Mouse (Mus musculus) erythroblast, adult 5-6 weeks (primary cell): ENCODE results near the gene Atp9a. TPM values are rescaled to one million over a fixed set of nuclear protein-coding genes. Genes with fewer than 3 reads are reported as not detected.

ENCODE experiments used
- ATAC-seq: replicated peaks from 2 replicates; pipeline ENCODE4 v1.8.0; 2016; ENCODE audit warnings: moderate number of reproducible peaks, mild to moderate bottlenecking, moderate TSS enrichment, inconsistent platforms; ENCODE audit not compliant: poor library complexity, low FRiP score, severe bottlenecking
- total RNA-seq, 2 experiments: library from RNA; stranded (forward) in 1 of 2; stranded (reverse) in 1 of 2; fragments of 150-400 nt in 1 of 2; fragments of 200-764, 138-1000 nt in 1 of 2; gene quantifications; 2 replicates each; pipeline versions ENCODE4 v1.2.3 to v1.2.4; 2015 to 2017; ENCODE audit warnings: low replicate concordance in 2 of 2

Gene Atp9a
- total RNA-seq, 2 experiments from 2014 or later: not detected

DNA sequence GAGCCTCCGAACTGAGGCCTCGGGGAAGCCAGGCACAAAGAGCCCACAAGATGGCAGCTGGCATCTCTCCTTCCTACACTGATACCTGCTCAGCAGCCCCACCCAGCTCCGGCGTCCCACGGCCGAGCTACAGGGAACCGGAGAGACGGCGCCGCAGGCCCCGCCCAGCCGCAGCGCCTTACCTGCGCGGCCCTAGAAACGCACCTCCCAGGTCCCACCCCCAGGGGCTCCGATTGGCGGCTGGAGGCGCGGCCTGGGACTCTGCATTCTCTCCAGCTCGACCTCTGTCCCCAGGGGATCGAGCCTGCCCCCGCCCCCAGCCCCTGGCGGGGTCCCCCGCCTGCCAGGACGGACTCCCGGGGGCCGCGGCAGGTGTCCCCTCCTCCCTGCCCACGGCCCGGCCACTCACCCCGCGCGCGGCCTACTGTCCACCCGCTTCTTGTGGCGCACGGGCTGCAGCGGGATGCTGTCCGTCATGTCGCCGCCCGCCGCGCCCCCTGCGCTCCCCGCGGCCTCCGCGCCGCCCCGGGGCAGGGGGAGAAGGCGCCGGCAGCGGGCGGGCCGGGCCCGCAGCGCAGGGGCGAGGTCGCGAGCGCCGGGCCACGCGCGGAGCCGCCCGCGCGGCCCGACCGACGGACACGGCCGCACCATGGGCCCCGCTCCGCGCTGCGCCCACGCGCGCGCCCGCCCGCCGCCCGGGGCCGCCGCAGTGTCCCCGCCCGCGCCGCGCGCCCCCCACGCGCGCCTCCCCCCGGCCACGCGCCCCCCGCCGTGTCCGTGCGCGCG, 743 bp downstream of the Atp9a start:
- no peak for ATAC-seq

DNA sequence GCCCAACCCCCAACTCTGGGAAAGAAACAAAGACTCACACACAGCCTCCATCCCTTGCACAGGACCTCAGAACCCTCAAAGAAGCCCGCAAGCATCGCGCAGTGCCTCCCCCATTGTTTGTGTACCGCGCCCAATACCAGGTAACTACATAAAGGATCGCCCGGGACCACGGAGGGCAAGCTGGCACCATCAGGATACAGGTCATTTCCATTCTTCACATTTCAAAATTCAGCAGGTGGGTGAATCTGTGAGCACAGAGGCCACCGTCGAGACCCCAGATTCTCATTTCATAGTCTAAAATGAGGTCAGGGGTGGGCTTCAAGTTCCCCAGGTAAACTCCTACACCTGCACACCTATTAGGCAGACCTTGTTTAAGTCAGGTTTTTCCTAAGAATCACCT, 1.7 kb downstream of the Atp9a start:
- no peak for ATAC-seq

DNA sequence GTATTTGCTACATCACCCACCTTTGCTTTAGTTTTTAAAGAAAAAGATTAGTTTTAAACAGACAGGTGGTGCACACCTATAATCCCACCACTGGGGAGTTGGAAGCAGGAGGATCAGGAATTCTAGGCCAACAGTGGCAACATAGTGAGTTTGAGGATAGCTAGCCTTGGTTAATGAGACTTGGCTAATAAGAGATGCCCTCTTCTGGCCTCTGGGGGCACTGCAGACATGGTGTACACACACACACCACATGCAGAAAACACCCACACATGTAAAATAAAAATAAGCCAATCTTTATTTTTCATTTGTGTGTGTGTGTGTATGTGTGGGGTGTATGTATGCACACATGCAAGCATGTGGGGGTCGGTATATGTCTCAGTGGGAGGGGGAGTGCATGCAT, 3.4 kb downstream of the Atp9a start:
- no peak for ATAC-seq

DNA sequence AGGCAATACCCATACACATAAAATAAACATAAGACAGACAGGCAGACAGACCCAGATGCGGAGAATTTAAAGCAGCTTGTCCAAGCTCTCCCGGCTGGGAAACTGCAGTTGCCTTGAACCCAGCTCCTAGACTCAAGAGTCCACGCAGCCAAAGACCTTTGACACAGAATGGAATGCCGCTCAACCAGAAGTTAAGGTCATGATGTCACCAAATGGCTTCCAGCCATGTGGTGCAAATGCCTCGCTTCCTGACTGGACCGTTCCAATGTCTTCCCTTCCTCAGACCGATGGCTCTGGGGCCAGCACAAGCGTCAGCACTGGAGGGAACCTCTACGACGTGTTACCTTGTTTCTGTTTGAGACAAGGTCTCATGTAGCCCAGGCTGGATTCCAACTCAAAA, 4.3 kb downstream of the Atp9a start:
- ATAC-seq: no peak

DNA sequence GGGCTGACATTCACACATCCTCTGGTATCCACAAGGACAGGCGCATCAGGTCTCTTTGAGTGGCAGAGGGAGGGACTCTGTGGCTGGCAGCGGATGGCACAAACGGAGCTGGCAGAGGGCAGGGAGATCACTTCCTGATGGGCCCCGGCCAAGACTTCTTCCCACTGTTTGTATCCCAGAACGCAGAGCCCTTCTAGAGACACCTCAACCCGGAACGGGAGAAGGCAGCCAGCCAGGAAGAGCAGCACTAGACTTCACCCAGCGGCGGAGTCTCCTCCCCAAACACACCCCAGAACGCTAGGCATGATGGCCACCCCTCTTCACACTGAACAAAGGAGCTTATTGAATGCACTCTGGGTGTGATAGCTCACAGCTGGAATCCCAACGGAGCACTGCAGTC, 8.2 kb downstream of the Atp9a start:
- ATAC-seq: no peak

DNA sequence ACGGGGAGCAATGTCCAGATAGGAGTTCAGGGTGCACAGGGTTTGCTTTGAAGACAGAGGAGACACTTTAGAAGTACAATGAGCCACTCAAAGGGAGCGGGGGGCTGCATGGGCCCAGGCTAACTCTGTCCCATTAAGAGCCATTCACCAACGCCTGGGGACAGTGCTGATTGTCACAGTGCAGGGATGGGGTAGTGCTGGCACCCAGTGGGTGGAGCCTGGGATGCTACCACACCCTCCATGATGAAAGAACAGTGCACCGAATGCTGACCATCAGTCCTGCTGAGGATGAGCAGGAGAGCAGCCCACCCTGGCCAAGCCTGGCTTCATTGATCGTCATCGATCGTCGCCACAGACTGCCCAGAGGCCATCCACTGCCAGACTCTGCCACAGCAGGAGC, 11.0 kb downstream of the Atp9a start:
- ATAC-seq: no peak

DNA sequence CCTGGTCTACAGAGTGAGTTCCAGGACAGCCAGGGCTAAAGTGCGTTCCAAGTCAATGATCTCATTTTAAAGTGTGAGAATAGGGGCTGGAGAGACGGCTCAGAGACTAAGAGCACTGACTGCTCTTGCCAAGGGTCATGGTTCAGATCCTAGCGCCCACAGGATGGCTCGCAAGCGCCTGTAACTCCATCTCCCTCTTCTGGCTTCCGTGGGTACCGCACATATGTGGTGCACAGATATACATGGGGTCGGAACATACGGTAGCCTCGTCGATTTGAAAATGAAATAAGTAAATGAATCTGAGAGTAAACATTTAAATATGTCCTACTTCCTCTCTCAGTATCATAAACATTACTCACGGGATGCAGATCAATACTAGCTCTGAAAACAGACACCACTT, 12.5 kb downstream of the Atp9a start:
- ATAC-seq: no peak

DNA sequence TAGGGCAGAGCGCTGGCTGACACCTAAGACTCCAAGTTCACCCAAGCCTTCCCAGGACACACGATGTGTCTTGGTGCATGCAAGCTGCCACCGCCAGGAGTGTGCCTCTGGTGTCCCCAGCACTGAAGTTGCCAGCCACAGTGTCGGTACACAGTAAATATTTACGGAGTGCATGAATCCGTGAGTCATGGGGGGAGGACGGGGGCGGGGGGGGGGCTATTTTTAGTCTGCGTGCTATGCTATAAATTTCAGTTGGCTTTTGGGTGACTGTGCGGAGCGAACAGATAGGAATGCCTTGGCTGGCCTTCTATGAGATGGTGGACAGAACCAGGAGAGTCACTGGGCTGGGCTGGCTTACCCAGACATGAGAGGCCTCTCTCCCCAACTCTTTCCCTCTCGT, 14.2 kb downstream of the Atp9a start:
- ATAC-seq: no peak

DNA sequence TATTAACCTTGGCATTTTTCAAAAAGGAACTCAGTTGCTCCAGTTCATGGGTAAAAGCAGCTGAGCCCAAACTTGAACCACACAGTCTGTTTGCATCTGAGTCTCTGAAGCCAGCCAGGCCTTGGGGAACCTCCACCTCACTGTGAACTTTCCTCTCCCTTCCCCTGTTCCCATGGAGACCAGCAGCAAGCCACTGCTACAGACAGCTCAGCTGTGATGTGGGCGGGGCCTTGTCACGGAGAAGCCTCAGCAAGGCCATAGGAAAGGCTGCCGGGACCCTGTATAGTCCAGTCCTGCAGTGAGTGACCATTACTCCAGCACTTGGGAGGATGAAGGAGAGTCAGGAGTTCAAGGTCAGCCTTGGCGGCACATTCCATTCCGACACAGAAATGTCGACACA, 16.2 kb downstream of the Atp9a start:
- no peak for ATAC-seq

DNA sequence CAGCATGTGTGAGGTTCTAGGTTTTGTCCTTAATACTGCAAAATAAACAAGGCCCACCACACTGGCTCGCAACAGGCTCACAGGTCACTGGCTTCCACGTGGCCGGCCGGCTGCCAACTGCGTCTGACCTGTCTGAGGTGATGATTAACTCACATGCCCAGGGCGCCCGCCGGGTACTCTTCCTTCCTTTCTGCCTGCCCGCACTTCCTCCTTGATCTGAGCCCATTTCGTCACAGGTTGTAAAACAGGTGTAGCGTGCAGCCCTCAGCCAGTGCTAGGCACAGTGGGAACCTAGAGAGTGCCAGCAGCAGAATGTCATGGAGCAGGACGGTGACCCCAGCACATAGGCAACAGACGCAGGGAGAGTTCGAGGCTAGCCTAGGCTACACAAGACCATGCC, 20.9 kb downstream of the Atp9a start:
- no peak for ATAC-seq

DNA sequence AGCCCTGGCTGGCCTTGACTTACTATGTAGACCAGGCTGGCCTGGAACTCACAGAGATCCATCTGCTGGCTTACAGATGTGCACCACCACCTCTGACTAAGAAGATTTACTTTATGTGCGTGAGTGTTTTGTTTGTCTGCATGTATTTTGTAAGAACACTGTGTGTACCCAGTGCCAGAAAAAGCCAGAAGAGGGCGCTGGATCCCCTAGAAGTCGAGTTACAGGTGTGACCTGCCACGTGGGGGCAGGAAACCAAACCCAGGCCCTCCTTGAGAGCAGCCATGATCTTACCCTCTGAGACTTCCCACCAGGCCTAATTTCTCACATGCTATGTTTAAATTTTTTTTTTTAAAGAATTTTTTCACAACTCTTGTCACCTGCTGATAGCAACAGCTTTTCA, 22.5 kb downstream of the Atp9a start:
- ATAC-seq: no peak

DNA sequence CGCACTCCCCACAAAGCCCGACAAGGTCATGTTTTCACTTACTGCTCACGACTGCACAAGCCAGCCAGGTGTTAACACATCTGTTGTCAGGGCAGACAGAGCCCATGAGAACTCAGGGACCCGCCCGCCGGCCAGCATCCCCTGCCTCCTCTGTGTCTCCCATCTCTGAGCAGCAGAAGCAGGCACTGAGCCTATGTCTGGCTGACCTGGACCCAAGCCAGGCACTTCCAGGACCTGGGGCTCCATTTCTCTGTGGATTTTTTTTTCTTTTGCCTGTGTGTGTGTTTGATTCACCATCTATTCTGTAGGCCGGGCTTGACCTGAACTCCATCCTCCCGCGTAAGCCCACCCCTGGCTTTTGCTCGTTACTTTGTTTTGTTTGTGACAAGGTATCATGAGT, 23.5 kb downstream of the Atp9a start:
- no peak for ATAC-seq

DNA sequence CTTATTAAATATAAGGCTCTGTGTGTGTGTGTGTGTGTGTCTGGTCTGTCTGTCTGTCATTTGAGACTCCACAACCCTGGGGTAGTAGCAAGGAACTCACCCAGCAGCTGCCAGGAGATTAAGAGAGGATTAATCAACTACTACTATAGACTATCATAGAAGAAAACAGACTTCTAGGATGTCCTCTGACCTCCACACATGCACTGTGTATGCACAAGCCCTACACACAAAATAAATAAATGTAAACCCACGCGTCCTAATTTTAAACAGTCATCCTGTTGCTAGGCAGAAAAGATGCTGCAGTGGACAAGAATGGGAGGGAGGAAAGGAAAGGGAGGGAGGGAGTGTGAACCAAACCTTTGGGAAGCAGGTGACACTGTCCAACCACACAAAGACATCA, 23.9 kb downstream of the Atp9a start:
- no peak for ATAC-seq

DNA sequence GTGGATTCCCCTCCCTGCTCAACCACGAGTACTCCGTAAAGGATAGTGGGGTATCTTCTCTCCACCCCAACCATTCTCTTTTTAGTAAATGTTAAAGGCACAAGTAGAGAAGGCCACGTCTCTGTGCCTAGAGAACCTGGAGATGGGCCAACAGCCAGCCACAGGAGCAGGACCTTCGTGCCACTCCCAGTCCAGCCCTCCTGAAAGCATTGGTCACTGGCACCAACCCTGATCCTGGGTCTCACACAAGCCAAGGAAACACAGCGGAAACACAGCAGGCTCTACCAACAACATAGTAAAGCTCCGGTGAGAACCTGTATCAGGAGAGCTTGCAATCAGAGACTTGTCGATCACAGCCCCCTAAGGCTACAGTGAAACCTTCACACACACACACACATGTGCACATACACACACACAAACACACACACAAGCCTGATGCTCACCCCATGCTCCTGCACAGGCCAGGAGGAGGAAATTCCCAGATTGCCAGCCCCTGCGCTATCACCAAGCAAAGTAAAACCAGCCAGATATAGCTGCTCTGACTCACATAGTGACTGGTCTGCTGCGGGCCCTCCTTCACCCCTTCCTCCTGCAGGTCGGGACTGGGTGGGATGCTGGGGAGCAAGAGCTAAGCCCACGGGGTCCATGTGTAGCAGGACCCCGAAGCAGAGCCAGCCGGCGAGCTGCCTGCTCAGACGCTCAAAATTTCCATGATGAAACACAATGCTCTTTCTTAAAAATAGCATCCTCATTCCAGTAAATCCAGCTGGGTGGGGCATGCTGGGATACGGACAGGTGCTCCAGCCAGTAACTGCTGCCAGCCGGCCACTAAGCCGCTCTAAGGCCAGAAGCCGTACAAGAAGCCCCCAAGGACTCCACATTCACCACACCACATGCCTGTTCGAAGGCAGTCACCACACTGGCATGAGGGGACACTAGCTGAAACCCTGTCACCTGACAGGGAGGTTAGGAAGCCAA, 29.7 kb downstream of the Atp9a start:
- ATAC-seq: no peak

DNA sequence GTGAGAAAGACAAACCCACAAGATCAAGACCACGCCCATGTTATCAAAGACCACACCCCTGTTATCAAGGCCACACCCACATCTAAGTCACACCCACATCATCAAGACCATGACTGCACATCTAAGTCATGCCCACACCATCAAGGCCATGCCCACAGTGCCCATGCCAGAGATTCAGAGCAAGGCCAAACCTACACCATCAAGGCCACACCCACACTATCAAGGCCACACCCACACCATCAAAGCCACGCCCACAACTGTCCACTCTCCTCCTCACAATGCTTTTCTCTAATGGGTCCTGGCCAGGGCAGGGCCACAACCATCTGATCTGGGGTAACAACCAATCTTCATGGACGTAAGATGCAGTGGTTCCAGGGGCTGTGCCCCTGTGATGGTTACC, 31.2 kb downstream of the Atp9a start:
- ATAC-seq: no peak

DNA sequence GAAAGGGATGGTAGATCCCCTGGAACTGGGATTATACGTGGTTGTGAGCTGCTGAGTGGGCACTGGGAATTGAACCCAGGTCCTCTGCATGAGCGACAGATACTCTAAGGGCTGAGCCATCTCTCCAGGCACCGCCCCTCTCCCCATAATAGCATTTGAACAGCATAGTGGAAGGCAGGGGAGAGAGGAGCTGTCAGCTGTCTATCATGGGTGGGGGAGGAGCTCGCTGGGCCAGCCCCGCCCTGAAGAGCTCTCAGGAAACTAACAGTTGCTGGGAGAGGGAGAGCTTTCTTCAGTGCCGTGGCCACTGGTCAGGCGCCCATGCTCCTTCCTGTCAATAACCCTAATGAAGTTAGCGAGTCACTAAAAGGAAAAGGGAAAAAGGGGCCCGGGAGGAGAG, 34.4 kb downstream of the Atp9a start:
- ATAC-seq: no peak

DNA sequence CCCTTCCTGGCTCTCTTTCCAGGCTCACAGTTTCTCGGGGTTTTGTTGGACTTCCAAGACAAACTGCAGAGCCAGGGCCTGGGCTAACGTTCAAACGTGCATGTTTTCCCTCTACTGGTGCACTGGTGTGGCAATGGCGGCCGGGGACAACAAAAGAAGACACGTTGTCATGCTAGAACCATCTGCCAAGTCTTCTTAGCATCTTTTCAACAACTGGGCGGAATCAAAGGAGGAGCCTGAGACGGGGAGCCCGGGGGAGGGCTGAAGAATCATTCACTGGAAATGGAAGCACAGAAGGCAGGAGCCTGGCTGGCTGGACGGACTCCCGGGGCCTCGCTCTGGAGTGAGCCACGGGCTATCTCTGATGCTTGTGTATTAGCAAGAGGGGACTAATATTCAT, 39.9 kb downstream of the Atp9a start:
- ATAC-seq: no peak

DNA sequence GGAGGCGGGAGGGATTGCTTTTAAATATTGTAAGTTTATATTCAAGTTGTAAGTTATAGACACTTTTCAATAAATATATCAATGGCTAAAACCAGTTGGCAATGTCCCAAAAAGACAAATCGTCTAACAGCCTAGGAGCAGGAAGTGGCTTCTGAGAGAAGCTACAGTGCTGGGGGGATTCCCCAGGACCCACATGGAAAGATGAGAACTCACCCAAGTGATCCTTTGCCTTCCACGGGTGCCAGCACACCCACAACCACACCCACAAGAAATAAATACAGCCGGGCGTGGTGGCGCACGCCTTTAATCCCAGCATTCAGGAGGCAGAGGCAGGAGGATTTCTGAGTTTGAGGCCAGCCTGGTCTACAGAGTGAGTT, 47.2 kb downstream of the Atp9a start:
- no peak for ATAC-seq

DNA sequence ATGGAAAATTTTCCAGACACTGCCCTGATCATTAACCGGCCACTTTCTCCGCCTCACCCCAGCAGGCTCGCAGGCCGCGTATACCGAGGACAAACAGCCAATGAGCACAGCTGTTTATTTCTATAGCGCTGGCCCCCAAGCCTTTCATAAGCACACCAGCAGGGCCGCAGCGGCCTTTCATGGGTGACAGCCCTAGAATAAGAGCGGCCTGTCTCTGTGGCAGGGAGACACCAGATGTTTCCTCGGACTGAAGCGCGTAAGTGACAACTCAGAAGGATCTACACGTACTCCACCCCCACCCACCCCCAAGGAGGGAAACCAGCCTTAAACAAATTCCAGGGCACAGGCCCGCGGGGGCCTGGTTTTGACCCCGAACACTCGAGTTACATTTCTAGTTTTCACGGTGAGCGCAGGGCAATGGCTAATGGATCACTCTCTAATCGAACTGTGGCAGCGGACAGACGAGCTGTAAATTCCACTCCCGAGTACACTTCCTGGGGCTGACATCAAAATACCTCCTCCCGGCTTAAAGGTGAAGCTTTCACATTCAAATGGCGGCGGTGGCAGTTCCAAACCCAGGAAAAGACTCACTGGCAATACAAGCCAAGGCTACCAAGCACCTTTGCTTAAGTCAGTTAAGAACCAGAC, 47.7 kb downstream of the Atp9a start:
- no peak for ATAC-seq

DNA sequence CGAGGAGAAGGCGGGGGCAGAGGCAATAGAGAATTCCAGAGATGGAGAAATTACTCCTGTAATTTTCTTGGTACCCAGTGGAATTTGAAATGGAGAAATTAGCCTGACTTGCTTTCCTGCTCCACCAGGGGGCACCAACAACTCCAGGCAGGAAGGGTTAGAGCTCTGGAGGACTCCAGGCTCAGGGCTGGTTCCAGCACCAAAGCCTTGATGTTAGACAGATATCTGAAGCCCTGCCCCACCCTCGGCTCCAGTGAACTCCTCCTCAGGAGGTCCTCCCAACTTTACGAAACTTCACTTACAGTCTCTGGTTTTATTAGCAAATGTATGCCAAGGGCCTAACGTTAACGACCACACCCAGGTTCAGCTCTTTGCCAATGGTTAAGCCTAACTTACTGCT, 50.4 kb downstream of the Atp9a start:
- ATAC-seq: no peak

DNA sequence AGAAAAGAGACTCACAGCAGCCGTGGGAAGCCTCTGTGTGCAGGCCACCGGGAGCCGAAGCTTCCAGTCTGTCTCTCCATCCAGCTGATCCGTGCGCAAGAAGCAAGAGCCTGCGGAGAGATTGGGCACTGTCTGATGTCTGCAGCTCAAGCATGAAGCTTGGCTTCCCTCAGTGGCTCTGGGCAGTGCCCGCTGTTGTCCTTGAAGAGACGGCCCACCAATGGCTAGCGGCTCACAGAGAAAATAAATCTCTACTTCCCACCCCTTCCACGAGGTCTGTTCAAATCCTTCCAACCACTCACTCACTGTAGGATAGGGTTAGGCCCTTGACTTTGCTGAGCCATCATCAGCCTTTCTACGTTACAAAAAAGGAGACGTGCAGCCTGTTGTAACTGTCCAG, 54.9 kb downstream of the Atp9a start:
- ATAC-seq: no peak
